Mouse (Mus musculus) neutrophil, adult 65 days (primary cell): Measurements from ENCODE around the gene Ctla2a. TPM values are rescaled to one million over a fixed set of nuclear protein-coding genes. Genes with fewer than 3 reads are reported as not detected.

ENCODE experiments used
- total RNA-seq: library from RNA; stranded (reverse); gene quantifications from 2 replicates; pipeline ENCODE4 v1.2.4, GENCODE M21; 2023

Ctla2a gene
- total RNA-seq: 0.84 and 2.9 TPM in 2 replicates

DNA sequence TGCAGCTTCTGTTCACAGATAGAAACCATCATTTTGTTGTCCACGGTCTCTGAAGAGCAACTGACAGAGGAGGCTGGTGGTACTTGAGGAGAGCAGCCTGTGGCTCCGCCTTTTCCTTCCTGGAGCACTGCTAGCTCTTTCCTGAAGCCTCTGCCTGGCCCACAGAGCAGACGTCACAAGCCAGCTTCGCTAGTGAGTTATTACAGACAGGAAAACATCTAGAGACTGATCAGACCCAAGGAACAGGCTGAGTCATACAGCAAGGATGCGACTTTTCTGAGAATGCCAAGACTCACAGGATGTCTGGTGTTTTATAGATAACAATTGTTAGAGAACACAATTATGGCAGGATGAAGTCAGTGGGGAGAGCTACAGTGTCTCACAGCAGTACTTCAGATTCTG lies at the start of gene Ctla2a, which contains the start of gene Gm49391:
TSS of gene Ctla2a (minus strand) at position 126 of the 402 bp plus-strand sequence.
TSS of gene Gm49391 (minus strand) at position 72 of the 402 bp plus-strand sequence.

DNA sequence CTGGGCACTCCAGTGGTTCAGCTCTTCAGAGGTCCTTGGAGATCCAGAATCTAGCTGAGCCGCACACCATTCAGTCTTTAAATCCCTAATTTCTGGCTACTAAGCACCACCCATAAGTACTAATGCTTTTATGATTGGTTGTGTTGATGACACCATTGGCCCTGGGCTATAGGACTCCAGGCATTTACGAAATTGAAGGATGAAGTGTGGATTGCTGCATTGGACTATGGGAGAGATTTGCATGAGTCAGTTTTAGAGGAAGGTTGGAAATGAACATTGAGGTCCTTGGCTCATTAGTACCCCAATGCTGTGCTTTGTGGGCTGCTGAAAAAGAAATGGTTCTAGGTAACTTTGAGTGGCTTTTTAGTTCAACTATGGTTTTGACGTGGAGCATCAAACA lies 5.5 kb upstream of the Ctla2a start, which contains the start of gene Tpbpa:
TSS of gene Tpbpa (minus strand) at position 101 of the 400 bp plus-strand sequence.

DNA sequence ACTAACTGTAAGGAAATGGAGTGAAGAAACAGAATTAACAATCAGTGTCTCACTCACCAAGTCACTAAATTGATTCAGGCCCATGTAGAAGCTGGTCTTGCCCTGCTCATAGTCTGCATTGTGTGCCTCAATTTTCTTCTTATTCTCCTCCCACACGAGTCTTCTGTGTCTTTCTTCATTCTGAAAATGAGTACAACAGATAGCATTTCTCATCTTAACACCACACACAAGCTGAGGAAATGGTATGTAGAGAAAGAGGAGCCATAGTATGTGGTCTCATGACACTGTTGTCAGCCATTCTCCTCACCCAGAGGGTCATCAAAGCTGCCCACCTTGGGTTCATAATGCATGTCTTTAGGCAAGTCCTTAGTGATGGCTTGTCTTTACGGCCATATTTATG lies 935 bp downstream of the Ctla2a start, which contains the start of gene Gm49393:
TSS of gene Gm49393 (minus strand) at position 101 of the 400 bp plus-strand sequence.

DNA sequence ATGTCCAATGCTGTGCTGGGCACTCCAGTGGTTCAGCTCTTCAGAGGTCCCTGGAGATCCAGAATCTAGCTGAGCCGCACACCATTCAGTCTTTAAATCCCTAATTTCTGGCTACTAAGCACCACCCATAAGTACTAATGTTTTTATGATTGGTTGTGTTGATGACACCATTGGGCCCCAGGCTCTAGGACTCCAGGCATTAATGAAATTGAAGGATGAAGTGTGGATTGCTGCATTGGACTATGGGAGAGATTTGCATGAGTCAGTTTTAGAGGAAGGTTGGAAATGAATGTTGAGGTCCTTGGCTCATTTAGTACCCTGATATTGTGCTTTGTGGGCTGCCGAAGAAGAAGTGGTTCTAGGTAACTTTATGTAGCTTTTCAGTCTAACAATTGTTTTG lies 31.6 kb downstream of the Ctla2a start, which contains the start of gene Tpbpb:
TSS of gene Tpbpb (minus strand) at position 101 of the 400 bp plus-strand sequence.

DNA sequence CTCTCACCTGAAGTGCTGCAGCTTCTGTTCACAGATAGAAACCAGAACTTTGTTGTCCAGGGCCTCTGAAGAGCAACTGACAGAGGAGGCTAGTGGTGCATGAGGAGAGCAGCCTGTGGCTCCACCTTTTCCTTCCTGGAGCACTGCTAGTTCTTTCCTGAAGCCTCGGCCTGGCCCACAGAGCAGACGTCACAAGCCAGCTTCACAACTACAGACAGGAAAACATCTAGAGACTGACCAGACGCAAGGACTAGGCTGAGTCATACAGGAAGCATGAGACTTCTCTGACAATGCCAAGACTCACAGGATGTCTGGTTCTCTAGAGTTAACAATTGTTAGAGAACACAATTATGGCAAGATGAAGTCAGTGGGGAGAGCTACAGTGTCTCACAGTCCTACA lies 39.1 kb downstream of the Ctla2a start, which contains the start of gene Ctla2b:
TSS of gene Ctla2b (minus strand) at position 120 of the 400 bp plus-strand sequence.

DNA sequence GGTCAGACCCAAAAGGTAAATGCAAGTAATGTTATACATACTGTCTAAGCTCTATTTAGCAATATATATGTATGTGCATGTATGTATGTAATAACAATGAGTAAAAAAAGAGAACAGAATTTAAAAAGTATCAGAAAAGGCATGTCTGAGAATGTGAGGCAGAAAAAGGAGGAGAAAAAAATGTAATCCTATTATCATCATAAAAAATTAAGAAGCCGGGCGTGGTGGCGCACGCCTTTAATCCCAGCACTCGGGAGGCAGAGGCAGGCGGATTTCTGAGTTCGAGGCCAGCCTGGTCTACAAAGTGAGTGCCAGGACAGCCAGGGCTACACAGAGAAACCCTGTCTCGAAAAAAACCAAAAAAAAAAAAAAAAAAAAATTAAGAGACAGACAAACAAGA lies 39.6 kb downstream of the Ctla2a start, which contains the start of gene Gm49392:
TSS of gene Gm49392 (minus strand) at position 101 of the 400 bp plus-strand sequence.

Other genes with a start within 250 kb of the Ctla2a start
- not detected in 2 replicates for gene BC051665, start 150.3 kb downstream of the Ctla2a start, total RNA-seq
- gene Ctsll3, start 133.8 kb downstream of the Ctla2a start, total RNA-seq: not detected in 2 replicates
- not detected in 2 replicates for gene 4930486L24Rik, start 72.2 kb downstream of the Ctla2a start, total RNA-seq
- gene Gm49392, start 39.7 kb downstream of the Ctla2a start, total RNA-seq: not detected in 2 replicates
- 0.32 TPM in 1 of 2 replicates, not detected in the other for gene Ctla2b, start 39.2 kb downstream of the Ctla2a start, total RNA-seq
- gene Tpbpb, start 31.7 kb downstream of the Ctla2a start, total RNA-seq: not detected in 2 replicates
- not detected in 2 replicates for gene Gm49393, start 1.0 kb downstream of the Ctla2a start, total RNA-seq
- not detected in 2 replicates for gene Gm49391, start 54 bp downstream of the Ctla2a start, total RNA-seq
- not detected in 2 replicates for gene Tpbpa, start 5.4 kb upstream of the Ctla2a start, total RNA-seq
- not detected in 2 replicates for gene Ctsj, start 69.3 kb upstream of the Ctla2a start, total RNA-seq
- not detected in 2 replicates for gene Ctsq, start 104.0 kb upstream of the Ctla2a start, total RNA-seq
- gene Ctsr, start 227.6 kb upstream of the Ctla2a start, total RNA-seq: not detected in 2 replicates